Mouse (Mus musculus) MEL (cell line): ENCODE data around the gene Nucb2. TPM values are rescaled to one million over a fixed set of nuclear protein-coding genes. Genes with fewer than 3 reads are reported as not detected.

Experiments used
- DNase-seq: peaks from one replicate; pipeline ENCODE4 v3.0.0; 2011; ENCODE audit warnings: low read depth, low spot score
- H3K27ac ChIP-seq: 2 replicates; pipeline ENCODE4 v1.5.1; 2012; ENCODE audit warnings: low read depth, mild to moderate bottlenecking, control low read depth, low read length, moderate library complexity; ENCODE audit not compliant: control insufficient read depth
- H3K27me3 ChIP-seq, 2 experiments: fragments of 150-350 bp in 1 of 2; sonication (generic) in 1 of 2; 2 replicates each; pipeline ENCODE4 v1.6.1; 2012; ENCODE audit warnings: low read length in 2 of 2, mild to moderate bottlenecking in 2 of 2, improper control_type of control experiment in 1 of 2, moderate library complexity in 1 of 2; ENCODE audit not compliant: insufficient read depth in 2 of 2, control insufficient read depth in 1 of 2
- H3K36me3 ChIP-seq, 2 experiments: 2 replicates each; pipeline ENCODE4 v1.6.1; 2012 to 2014; ENCODE audit warnings: low read length in 2 of 2, improper control_type of control experiment in 1 of 2, inconsistent platforms in 1 of 2, mild to moderate bottlenecking in 1 of 2; ENCODE audit not compliant: insufficient read depth in 2 of 2, control insufficient read depth in 1 of 2
- H3K4me1 ChIP-seq, 2 experiments: fragments of 150-350 bp in 1 of 2; sonication (generic) in 1 of 2; 2 replicates each; pipeline ENCODE4 v1.6.1; 2012; ENCODE audit warnings: low read length in 2 of 2, improper control_type of control experiment in 1 of 2, mild to moderate bottlenecking in 1 of 2; ENCODE audit not compliant: insufficient read depth in 2 of 2, control insufficient read depth in 1 of 2
- H3K4me3 ChIP-seq, 2 experiments: fragments of 150-350 bp in 1 of 2; sonication (generic) in 1 of 2; 2 replicates each; pipeline ENCODE4 v1.5.1; 2012; ENCODE audit warnings: low read depth in 2 of 2, low read length in 2 of 2, mild to moderate bottlenecking in 2 of 2, moderate library complexity in 2 of 2, control low read depth in 1 of 2, improper control_type of control experiment in 1 of 2; ENCODE audit not compliant: control insufficient read depth in 1 of 2, insufficient read depth in 1 of 2
- H3K79me2 ChIP-seq: 2 replicates; pipeline ENCODE4 v1.6.1; 2012; ENCODE audit warnings: mild to moderate bottlenecking, low read length, moderate library complexity; ENCODE audit not compliant: control insufficient read depth, poor library complexity, insufficient read depth
- H3K9ac ChIP-seq: 2 replicates; pipeline ENCODE4 v1.6.1; 2012; ENCODE audit warnings: low read depth, mild to moderate bottlenecking, control low read depth, low read length, moderate library complexity; ENCODE audit not compliant: control insufficient read depth, poor library complexity, severe bottlenecking
- H3K9me3 ChIP-seq: fragments of 150-350 bp; sonication (generic); replicated peaks from 2 replicates; pipeline ENCODE4 v1.6.1; 2012; ENCODE audit warnings: mild to moderate bottlenecking, low read length, improper control_type of control experiment, moderate library complexity; ENCODE audit not compliant: insufficient read depth
- ELF1 ChIP-seq: IDR thresholded peaks from 2 replicates; pipeline ENCODE4 v1.6.1; 2014; ENCODE audit warnings: low read depth, mild to moderate bottlenecking, inconsistent platforms, low read length, improper control_type of control experiment, moderate library complexity
- EP300 ChIP-seq, 2 experiments: IDR thresholded peaks; 2 replicates each; pipeline ENCODE4 v1.6.1; 2011; ENCODE audit warnings: improper control_type of control experiment in 2 of 2, low read length in 2 of 2, low read depth in 1 of 2, mild to moderate bottlenecking in 1 of 2
- ETS1 ChIP-seq: IDR thresholded peaks from 2 replicates; pipeline ENCODE4 v1.6.1; 2012; ENCODE audit warnings: low read depth, mild to moderate bottlenecking, inconsistent platforms, low read length, improper control_type of control experiment, moderate library complexity
- GABPA ChIP-seq: IDR thresholded peaks from 2 replicates; pipeline ENCODE4 v1.6.1; 2012; ENCODE audit warnings: low read depth, mild to moderate bottlenecking, inconsistent platforms, low read length, improper control_type of control experiment, moderate library complexity
- GATA1 ChIP-seq: IDR thresholded peaks from 2 replicates; pipeline ENCODE4 v1.6.1; 2011; ENCODE audit warnings: low read depth, low read length, improper control_type of control experiment
- HCFC1 ChIP-seq: IDR thresholded peaks from 2 replicates; pipeline ENCODE4 v1.6.1; 2012; ENCODE audit warnings: low read depth, mild to moderate bottlenecking, inconsistent platforms, low read length, improper control_type of control experiment, moderate library complexity
- JUND ChIP-seq: IDR thresholded peaks from 2 replicates; pipeline ENCODE4 v1.6.1; 2011; ENCODE audit warnings: low read depth, mild to moderate bottlenecking, improper control_type of control experiment, low read length
- MYB ChIP-seq: IDR thresholded peaks from 2 replicates; pipeline ENCODE4 v1.6.1; 2011; ENCODE audit warnings: mild to moderate bottlenecking, low read depth, low read length, improper control_type of control experiment
- MYC ChIP-seq: IDR thresholded peaks from 2 replicates; pipeline ENCODE4 v1.6.1; 2011; ENCODE audit warnings: low read depth, mild to moderate bottlenecking, low read length, improper control_type of control experiment, moderate library complexity
- NELFE ChIP-seq: IDR thresholded peaks from 2 replicates; pipeline ENCODE4 v1.6.1; 2011; ENCODE audit warnings: low read depth, low read length, improper control_type of control experiment
- NRF1 ChIP-seq: IDR thresholded peaks from 2 replicates; pipeline ENCODE4 v1.6.1; 2014; ENCODE audit warnings: low read depth, mild to moderate bottlenecking, inconsistent platforms, low read length, improper control_type of control experiment, moderate library complexity; ENCODE audit not compliant: poor library complexity, insufficient read depth, severe bottlenecking
- POLR2AphosphoS5 ChIP-seq: IDR thresholded peaks from 2 replicates; pipeline ENCODE4 v1.6.1; 2012; ENCODE audit warnings: low read depth, borderline replicate concordance, mild to moderate bottlenecking, inconsistent platforms, low read length, moderate library complexity, mixed read lengths
- SIN3A ChIP-seq: IDR thresholded peaks from 2 replicates; pipeline ENCODE4 v1.6.1; 2012; ENCODE audit warnings: low read length, improper control_type of control experiment, inconsistent platforms
- SMC3 ChIP-seq: IDR thresholded peaks from 2 replicates; pipeline ENCODE4 v1.6.1; 2011; ENCODE audit warnings: low read depth, low read length, improper control_type of control experiment
- TBP ChIP-seq: IDR thresholded peaks from 2 replicates; pipeline ENCODE4 v1.8.0; 2011; ENCODE audit warnings: low read depth, low read length, improper control_type of control experiment
- TCF12 ChIP-seq: IDR thresholded peaks from 2 replicates; pipeline ENCODE4 v1.6.1; 2014; ENCODE audit warnings: low read depth, mild to moderate bottlenecking, inconsistent platforms, low read length, improper control_type of control experiment, moderate library complexity
- USF2 ChIP-seq, 2 experiments: IDR thresholded peaks; 2 replicates each; pipeline ENCODE4 v1.6.1; 2011 to 2012; ENCODE audit warnings: improper control_type of control experiment in 2 of 2, low read length in 2 of 2, borderline replicate concordance in 1 of 2, inconsistent platforms in 1 of 2, low read depth in 1 of 2, mild to moderate bottlenecking in 1 of 2; ENCODE audit not compliant: insufficient read depth in 1 of 2
- ZC3H11A ChIP-seq: IDR thresholded peaks from 2 replicates; pipeline ENCODE4 v1.6.1; 2012; ENCODE audit warnings: low read depth, mild to moderate bottlenecking, inconsistent platforms, low read length, improper control_type of control experiment
- ZKSCAN1 ChIP-seq: IDR thresholded peaks from 2 replicates; pipeline ENCODE4 v1.6.1; 2012; ENCODE audit warnings: low read depth, mild to moderate bottlenecking, inconsistent platforms, low read length, improper control_type of control experiment, moderate library complexity
- ZMIZ1 ChIP-seq: IDR thresholded peaks from 2 replicates; pipeline ENCODE4 v1.6.1; 2012; ENCODE audit warnings: low read depth, mild to moderate bottlenecking, inconsistent platforms, low read length, improper control_type of control experiment, moderate library complexity
- polyA plus RNA-seq, 2 experiments: library from polyadenylated mRNA; stranded (reverse) in 1 of 2; unstranded in 1 of 2; fragments of >175 nt in 1 of 2; fragments of >200 nt in 1 of 2; gene quantifications; 2 replicates each; pipeline versions ENCODE4 v1.2.1 to v1.2.4; 2012; ENCODE audit warnings: low replicate concordance in 2 of 2, low read depth in 1 of 2; ENCODE audit not compliant: insufficient read length in 2 of 2, insufficient read depth in 1 of 2, missing spikeins in 1 of 2
- total RNA-seq: library from RNA; depleted of rRNA; stranded (reverse); fragments of 300-350 nt; gene quantifications from 2 replicates; pipeline ENCODE4 v1.2.3, GENCODE M21; 2012

Nucb2 gene
- total and polyA plus RNA-seq, 3 experiments: 5.5 to 6.4 TPM; not detected in 1

GRCm38 (mm10) chr7:116494618-116495017 is 9.6 kb upstream of the Nucb2 start (continued):
- TF ChIP-seq POLR2AphosphoS5 (no peak), HCFC1 (no peak), ETS1 (0 out of 2 replicates have a peak, but pooled peaks have one; percentile 48), MYB (no peak), USF2 (IDR thresholded peaks at IDR 0.05; ENCODE audit: borderline replicate concordance in 1 of 2, insufficient read depth in 1 of 2, low read depth in 1 of 2, low read length in 2 of 2) (no peak), ZC3H11A (no peak), GATA1 (peak; percentile 59), GABPA (no peak), TCF12 (peak; percentile 13; the same call in 1 of the 2 replicates), SIN3A (no peak), NELFE (peak; percentile 50; the same call in 1 of the 2 replicates)

- no peaks in the 10 kb centered on the region for H3K27me3 ChIP-seq
- H3K9me3 ChIP-seq: no peaks in the 10 kb centered on the region
- no peak for TF ChIP-seq TBP
- no peak for TF ChIP-seq NRF1
- no peak for TF ChIP-seq ZC3H11A
- no peak for TF ChIP-seq JUND
- TF ChIP-seq USF2 (IDR thresholded peaks at IDR 0.05; ENCODE audit: borderline replicate concordance in 1 of 2, insufficient read depth in 1 of 2, low read depth in 1 of 2, low read length in 2 of 2): no peak
- TF ChIP-seq SMC3: no peak
- no peak for TF ChIP-seq SIN3A
- TF ChIP-seq MYB: no peak
- TF ChIP-seq POLR2AphosphoS5: no peak
- TF ChIP-seq ELF1: no peak
- TF ChIP-seq EP300 (IDR thresholded peaks at IDR 0.05; ENCODE audit: low read depth in 1 of 2, low read length in 2 of 2): no peak
- no peak for TF ChIP-seq ZMIZ1
- no peak for TF ChIP-seq MYC
- TF ChIP-seq TCF12: no peak
- TF ChIP-seq ZKSCAN1: no peak
- TF ChIP-seq HCFC1: no peak
- peaks cover 2 to 14% of the 10 kb centered on the region in 2 experiments; a peak in 3 of 4 replicates for H3K4me1 ChIP-seq
- H3K4me3 ChIP-seq: no peak overlapping the region
- H3K9ac ChIP-seq: no peak overlapping the region
- H3K27ac ChIP-seq: no peak overlapping the region
- H3K36me3 ChIP-seq: peaks cover 0 to 12% of the 10 kb centered on the region in 2 experiments; a peak in 2 of 4 replicates
- no peak for DNase-seq
- no peaks in the 10 kb centered on the region for H3K79me2 ChIP-seq
These were observed 7.4 kb upstream of the Nucb2 start for GRCm38 (mm10) chr7:116496760-116497159.
